Mouse (Mus musculus) T-helper 2 cell (primary cell): ENCODE data around the gene Gdi1.

Source experiments
- in situ Hi-C: fragments of 300-600 bp; cut with MboI, MseI; formaldehyde crosslinking; loops from one replicate; pipeline ENCODE4 v1.15.1; 2025; ENCODE audit warnings: high pct_unique_total_duplicates

Gdi1 gene

DNA sequence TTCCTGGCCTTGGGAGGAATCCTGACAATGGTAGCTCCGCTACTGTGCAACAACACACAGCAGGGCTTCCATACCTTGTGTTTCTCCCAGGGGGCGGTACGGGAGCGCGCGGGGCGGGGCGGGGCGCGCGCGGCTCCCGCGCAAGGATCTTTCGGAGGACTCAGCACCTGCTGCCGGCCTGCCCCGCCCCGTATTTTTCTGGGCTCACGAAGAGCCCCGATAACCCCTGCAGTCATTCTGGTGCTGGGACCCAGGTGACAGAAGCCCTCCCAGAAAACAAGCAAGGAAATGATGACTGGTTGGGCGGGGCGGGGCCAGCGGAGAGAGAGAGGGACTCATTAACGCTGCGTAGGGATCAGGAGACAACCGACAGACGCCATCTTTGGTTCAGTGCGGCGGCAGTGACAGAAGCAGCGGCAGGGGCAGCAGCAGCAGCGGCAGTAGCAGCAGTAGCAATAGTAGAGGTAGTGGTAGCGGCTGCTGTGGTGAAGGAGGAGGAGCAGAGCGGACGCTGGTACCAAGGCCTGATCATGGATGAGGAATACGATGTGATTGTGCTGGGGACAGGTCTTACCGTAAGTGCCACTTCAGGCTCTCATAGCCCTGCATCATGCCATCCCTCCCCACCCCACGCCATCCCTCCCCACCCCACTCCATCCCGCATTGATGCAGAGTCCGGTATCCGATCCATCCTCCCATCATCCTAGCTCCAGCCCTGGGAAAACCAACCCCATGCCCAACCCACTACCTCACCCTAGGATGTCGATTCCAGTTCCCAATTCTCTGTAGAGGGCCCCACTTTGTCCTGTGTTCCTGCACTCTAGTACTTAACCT is at the start of gene Gdi1:
Gene Gdi1 (plus strand): TSS at position 132 of the 834 bp plus-strand sequence.
- in situ Hi-C loops, result no loop called here

DNA sequence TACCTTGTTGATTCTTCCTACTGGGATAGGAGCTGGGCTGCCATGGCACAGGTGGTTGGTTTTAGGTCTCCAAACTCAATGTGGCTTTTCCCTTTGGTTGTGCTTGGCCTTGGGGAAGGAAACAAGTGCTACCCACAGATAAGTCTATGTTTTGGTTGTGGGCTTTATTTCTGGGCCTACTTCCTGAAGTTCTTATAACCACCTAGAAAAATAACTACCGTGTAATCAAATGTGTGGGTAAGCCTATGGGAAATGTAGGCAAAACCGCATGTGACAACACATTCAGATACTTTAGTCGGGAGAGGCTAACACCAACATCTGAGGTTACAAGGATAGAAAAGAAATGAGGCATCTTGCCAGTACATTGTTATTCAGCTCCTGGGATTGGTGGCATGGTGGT is 47.1 kb upstream of the Gdi1 start:
- in situ Hi-C loops, result no loop called here

DNA sequence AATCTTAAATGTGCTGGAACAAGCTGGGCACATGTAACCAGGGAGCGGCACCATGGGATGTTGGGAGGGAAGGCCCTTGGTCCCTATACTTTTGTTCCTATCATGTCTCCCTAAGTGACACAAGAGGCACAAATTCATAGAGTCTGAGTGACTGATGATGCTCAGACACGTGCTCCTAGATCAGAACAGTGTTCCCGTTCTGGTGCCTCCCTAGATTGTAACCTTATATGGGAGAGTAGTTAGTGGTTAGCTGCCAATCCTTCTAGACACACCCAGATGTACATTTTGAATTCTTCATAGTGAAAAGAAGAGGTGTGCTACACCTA is 35.1 kb upstream of the Gdi1 start:
- in situ Hi-C loops, result loop anchor here (5.0 kb wide), 1 partner anchor 47 kb away; no protein-coding TSS in a partner anchor

DNA sequence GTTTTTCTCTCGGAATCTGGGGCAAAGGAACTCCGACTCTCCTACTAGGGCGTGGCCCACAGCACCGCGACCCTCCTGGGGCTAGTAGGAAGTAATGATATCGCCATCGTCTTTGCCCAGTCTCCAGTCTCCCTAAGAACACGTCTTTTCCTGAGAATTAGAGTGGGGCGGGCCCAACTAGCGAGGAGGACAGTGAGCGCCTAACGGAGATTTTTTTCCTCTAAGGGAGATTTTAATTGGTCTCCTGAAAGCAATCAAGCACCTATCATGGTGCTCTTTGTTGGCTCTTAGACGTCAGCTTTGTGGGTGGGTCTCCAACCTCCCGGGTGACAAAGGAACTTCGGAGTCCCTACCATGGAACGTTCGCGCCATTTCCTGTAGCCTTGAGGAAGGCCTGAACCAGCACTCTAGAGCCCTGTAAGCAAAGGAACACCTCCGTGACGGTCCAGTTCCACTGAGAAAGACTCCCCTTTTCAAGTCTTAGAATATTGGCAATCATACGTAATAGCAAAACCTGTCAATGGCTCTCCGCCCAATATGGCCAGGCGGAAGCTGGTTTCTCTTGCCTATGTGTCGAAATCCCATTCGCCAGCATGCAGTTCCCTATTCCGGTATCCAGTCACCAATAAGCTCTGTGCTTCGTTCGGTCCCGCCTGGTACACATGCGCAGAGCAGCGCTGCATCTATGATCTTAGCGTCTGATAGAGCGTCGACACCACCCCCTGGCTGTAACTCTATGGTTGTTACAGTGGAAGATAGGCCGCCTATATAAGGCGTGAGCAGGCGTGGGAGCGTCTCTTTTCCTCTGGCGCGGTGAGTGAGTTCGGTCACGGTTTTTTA is 34.5 kb upstream of the Gdi1 start, which contains the start of gene Rpl10:
Gene Rpl10 (plus strand): TSS at position 751 of the 840 bp plus-strand sequence.
- in situ Hi-C loops, result no loop called here

DNA sequence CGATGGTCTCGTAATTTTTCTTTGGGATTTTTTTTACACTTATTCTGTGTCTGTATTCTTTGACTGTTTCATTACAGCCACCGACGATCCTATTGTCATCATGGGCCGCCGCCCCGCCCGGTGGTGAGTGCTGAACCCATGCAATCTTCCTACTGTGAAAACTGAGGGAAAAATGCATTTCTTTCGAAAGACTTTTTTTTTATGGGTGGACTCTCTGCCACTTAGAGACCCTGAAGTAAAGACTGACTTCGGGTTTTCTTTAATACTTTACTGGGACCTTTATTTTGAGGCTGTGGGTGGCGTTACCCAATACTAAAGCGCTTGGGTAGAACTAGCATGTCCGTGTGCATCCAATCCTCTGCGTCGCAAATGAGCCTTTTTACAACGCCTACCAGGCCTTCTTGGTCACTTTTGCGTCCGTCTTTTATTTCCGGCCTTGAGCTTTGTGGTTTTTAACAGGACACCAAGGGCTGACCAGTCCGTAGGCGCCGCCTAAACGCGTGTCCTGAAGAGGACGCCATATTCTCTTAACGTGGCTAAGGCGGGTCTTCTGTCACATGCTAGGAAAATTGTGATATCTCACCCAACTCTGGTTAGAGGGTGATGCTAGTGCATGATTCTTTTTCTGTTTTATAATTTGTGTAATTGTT is 33.8 kb upstream of the Gdi1 start:
- in situ Hi-C loops, result no loop called here

DNA sequence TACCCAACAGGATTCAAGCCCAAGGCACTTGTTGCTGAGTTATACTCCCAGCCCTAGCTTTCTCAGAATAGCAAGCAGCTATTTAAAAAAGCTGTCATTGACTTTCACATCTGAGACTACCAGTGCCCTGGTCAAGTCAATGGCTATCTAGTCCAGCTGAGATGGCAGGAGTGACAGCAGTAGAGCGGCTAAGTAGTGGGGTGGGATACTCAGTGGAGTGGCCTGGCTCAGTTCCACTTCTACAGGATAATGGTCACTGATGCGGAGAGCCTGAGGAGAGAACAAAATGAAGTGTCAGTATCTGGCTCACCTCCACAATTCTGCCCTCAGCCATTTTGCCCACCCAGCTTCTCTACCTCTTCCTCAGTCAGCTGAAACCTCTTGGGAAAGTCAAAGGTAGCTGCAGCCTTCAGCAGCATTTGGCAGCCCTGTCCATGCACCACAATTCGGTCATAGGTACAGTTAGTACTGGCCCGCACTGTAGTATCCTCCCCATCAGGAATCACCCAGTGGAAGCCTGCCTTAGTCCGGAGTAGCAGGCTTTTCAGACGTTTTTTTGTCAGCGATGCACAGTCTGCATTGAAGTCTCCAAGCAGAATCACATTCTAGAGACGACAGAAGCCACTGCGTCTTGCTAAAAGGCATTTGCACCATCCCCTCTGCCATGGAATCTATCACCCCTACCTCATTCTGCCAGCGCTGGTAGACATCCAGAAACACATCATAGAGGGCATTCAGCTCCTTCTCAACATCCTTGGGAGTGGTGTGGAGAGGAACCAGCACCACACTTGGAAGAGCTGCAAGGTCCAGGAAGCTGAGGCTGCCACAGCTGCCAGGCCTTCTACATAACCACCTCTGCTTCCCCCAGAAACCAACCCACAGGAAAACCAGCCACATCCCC is 31.1 kb upstream of the Gdi1 start:
- in situ Hi-C loops, result no loop called here

DNA sequence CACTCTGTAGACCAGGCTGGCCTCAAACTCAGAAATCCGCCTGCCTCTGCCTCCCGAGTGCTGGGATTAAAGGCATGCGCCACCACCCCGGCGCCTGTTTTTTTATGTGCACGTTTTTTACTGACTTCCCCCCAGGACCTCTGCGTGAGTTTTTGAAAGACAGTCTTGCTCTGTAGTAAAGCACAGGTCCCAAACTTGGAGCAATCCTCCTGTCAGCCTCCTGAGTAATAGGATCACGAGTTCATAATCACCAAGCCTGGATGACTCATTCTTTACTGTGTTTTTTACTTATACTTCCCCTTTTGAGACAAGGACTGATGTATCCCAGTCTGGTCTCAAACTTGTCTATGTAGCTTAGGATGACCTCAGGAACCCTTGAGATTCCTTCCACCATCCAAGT is 26.9 kb upstream of the Gdi1 start:
- in situ Hi-C loops, result no loop called here

DNA sequence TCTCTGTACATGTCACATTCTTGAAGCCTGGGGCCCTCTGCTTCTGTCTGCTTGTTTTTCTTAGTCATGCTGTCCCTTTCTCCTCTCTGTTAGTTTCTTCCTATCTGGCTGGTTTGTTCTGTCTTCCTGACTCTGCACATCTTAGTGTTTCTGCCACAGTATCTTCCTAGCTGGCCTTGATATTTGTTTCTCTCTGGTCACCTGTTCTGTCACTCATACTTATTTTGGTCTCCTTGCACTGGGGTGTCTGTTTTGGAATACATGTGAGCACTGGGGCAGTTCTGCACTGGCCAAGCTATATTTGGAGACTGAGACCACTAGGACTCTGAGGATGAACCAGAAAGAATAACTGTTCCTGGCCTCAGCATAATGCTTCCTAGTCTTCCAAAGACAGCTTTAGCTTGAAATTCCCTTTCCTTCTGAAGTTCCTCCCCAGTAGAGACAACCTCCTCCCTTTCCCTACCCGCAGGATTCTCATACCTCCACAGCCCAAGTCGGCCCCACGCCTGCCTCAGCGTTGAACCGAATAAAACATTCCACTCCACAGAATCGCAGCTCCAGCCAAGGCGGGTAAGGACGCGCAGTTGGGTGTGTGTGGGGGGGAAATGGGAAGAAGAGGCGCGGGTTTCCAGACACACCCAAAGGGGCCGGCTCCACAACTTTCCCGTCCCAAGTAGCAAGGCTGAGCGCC is 23.6 kb upstream of the Gdi1 start:
- in situ Hi-C loops, result no loop called here

DNA sequence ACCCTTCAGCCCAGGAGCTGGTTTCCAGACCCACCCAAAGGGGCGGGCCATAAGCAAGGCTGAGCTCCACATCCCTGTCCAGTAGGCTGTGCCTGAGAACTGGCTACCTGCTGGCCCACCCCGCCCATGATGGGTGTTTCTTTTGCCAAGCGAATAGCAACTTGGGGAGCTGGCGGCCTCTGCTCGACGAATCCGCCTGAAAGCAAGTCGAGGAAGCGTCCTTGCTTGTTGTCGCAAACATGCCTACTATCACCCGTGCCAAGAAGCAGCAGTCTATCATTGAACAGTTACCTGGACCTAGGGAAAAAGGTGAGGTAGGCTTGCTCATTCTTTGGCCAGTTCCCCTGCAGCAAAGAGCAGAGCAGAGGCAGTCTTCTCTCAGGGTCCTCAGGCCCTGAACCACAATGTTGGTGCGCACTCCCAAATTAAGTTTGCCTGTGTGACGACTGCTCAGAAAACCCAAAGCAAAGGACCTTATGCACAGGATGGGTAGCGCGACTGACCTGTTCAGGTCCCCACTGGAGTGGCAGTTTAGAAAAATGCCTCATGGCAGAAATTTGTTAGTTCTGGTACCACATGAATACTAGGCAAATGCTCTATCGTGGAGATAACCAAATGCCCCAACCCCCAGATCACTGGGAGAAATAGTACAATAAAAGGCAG is 22.9 kb upstream of the Gdi1 start, which contains the start of the genes Taz and Dnase1l1:
Gene Taz (plus strand): TSS at position 181 of the 663 bp plus-strand sequence.
Gene Dnase1l1 (minus strand): TSS at position 606 of the 663 bp plus-strand sequence.
- in situ Hi-C loops, result no loop called here

DNA sequence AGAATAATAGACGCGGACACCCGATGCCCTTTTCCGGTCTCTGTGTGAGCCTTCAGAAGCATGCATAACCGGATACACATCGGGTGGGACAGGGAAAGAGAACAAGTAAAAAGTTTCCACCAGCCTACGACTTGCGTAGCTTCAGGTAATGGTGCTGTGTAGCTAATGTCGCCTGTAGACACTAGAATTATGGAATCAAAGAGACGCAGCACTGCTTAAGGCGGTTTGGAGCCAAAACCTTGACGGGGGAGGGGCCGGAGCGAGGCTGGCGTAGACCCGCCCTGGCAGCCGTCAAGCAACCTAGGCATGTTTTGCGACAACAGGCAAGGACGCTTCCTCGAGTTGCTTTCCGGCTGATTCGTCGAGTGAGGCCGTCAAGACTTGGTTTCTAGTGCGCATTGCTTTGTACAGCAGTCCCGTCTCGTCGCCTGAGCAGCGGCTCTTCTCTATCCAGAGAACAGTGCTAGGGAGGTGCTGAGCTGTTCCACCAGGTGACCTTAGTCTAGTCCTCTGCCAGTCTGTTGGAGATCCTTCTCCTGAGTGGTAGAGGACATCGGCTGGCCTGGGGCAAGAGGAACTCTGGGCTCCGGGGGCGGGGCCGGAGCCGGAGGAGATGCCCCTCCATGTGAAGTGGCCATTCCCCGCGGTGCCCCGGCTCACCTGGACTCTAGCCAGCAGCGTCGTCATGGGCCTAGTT is 22.3 kb upstream of the Gdi1 start:
- in situ Hi-C loops, result no loop called here

DNA sequence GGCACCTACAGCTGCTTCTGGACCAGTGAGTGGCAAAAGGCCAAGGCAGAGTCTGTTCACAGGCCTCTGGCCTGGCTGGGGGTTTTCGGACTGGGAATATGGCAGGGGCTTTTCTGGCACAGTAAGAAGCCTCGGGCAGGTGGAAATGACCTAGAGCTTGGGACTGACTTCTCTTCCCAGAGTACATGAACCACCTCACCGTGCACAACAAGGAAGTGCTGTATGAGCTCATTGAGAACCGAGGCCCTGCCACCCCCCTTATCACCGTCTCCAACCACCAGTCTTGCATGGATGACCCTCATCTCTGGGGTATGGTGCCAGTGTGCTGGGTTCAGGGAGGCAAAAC is 21.7 kb upstream of the Gdi1 start:
- in situ Hi-C loops, result no loop called here

DNA sequence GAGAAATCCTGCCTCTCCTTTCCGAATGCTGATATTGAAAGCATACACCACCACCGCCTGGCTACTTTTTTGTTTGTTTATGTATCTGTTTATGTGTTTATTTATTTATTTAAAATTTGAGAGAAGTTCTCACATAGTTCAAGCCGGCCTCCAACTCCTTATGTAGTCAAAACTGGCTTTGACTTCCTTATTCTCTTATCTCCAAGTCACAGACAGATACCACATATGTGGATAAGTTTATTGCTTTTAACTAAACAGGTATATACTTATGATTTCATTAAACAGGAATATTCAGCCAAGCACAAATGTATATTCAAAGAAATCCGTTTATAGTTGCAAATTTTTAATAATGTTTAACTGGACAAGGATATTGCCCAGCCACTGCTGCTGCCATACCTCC is 11.4 kb upstream of the Gdi1 start:
- in situ Hi-C loops, result no loop called here

DNA sequence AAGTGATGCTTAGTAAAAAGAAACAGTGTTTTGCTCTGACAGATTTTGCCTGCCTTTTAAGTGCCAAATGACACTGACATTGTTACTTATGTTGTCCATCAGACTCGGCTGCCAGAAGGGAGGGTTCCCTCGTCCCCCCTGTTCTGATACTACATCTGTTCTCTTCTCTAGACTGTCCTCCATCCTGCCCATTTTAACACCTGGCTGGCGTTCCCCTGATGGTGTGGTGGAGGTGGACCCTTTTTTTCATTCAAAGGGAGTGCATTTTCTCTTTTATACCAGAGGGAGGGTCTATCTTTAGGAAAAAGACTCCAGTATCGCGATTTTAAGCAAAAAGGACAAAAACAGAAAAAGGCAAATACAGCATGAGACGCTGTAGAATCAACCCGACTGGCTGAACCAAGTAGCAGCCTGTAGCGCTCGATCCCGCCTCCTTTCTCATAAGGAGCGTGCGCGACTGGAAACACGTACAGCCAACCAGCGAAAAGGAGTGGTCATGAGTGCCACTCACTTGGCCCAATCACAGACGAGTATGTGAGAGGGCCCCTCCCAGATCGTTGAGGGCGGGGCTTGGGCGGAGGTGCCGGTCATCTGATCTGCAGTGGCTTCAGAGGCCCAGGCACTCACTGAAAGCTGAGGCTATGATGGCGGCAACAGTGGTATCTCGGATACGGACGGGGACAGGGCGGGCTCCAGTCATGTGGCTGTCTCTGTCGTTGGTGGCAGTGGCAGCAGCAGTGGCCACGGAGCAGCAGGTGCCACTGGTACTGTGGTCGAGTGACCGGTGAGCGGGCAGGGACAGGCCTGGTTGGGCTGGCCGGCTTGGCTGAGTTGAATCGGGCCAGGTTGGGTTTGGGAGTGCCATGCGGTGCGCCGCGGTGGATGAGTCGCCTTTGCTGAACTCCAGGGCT is 8.0 kb upstream of the Gdi1 start, which contains the start of gene Atp6ap1:
Gene Atp6ap1 (plus strand): TSS at position 560 of the 911 bp plus-strand sequence.
- in situ Hi-C loops, result no loop called here

DNA sequence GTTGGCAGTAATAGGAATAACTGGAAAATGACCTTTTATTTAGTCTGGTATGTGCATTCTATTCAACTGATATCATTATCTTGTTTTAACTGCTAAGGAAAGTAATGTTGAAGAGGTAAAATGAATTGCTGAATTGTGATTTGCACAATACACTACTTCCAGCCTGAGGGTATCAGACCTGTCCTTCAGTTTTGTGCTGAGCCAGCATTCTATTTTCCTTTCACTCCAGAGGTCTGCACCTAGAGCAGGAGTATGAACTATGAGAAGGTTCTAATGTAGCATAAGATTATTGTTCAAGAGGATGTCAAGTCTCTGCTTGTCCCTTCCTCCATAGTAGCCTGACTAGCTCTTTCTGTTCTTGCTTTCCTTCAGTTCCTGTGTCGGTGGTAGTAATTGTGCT is 6.5 kb upstream of the Gdi1 start:
- in situ Hi-C loops, result no loop called here

DNA sequence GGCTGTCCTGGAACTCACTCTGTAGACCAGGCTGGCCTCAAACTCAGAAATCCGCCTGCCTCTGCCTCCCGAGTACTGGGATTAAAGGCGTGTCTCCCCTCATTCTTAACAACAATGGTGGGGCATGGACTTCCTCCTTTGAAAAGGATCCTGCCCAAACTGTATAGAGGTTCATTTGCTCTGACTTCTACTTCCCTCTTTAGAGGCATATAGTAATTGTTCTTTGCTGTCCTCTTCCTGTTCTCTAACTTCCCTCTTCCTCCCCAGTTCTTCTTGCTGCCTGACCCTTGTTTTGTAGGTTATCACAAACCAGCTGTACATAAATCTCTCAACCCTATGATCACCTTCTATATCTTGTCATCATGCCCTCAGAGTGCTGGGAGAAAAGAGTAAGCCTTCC is 5.1 kb upstream of the Gdi1 start:
- in situ Hi-C loops, result no loop called here

DNA sequence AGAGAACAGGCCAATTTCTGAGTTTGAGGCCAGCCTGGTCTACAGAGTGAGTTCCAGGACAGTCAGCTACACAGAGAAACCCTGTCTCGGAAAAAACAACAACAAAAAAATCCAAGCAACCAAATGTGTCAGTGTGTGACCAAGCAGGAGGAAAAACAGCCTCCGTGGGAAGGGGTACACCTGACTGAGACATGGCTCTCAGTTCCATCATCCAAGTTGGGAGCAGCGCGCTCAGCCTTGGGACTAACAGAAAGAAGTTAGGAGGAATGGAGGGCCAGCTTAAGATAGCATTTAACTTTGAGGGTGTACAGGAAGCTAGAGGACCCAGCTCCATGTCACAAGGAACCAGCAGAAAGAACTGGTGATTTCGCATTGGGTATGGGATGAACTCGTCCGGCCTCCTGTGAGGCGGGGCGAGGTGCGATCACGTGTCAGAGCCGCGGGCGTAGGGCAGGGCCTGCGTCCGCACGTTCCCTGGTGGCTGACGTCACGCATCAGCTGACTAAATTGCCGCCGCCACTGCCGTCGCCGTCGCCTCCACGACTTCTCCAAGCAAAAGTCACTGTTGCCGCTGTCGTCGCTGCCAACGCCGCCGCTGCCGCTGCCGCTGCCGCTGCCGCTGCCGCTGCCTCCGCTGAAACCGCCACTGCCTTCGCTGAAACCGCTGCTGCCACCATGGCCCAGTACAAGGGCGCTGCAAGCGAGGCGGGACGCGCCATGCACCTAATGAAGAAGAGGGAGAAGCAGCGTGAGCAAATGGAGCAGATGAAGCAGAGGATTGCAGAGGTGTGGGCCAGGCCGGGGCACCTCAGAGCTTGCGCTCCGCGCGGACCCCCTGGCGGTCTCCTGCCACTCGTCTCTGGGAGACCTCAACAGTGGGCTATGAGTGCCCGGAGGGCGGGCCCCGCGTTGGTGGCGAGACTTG is 8.0 kb downstream of the Gdi1 start, which contains the start of gene Fam50a:
Gene Fam50a (plus strand): TSS at position 494 of the 925 bp plus-strand sequence.
- in situ Hi-C loops, result no loop called here

DNA sequence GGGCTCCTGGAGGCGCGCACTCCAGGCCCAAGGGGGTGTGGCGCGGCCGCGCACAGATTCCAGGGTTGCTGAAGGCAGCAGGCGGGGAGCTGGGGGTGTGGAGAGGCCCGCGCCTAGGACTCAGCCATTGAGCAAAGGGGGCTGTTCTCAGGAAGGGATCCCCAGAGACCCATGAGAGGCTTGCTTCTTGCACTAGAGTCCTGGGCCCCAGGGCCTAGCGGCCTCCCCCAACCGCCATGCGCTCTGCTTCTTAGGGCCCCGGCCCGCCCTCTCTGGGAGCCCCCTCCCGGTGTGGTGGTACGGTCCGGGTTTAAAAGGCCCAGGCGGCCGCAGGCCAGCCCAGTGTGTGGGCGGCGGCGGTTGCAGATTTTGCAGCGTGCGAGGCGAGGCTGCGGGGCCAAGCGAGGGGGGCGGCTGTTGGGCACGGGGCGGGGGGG is 23.9 kb downstream of the Gdi1 start, which contains the start of gene Plxna3:
Gene Plxna3 (plus strand): TSS at position 342 of the 437 bp plus-strand sequence.
- in situ Hi-C loops, result no loop called here
